Mouse (Mus musculus) lung, embryonic 14.5 days (tissue): Measurements from ENCODE around the gene Kdm6b. TPM values are rescaled to one million over a fixed set of nuclear protein-coding genes. Genes with fewer than 3 reads are reported as not detected.

Experiments
- ATAC-seq: fragments of 200-750 bp; cut with Nextera tagmentation; 2 replicates; pipeline ENCODE4 v1.8.0; 2017; ENCODE audit warnings: mild to moderate bottlenecking, moderate TSS enrichment, moderate library complexity; ENCODE audit not compliant: insufficient read depth
- DNase-seq: peaks from one replicate; pipeline ENCODE4 v3.0.0-alpha.2; 2015
- H3K27ac ChIP-seq: fragments of 300-500 bp; sonication (generic); 2 replicates; pipeline ENCODE4 v1.5.1; 2014; ENCODE audit warnings: low read depth, mild to moderate bottlenecking, moderate library complexity
- H3K27me3 ChIP-seq: fragments of 300-500 bp; sonication (generic); 2 replicates; pipeline ENCODE4 v1.6.1; 2014; ENCODE audit warnings: low read length, control low read depth; ENCODE audit not compliant: insufficient read depth
- H3K36me3 ChIP-seq: fragments of 300-500 bp; sonication (generic); 2 replicates; pipeline ENCODE4 v1.6.1; 2014; ENCODE audit warnings: control low read depth; ENCODE audit not compliant: insufficient read depth
- H3K4me1 ChIP-seq: fragments of 300-500 bp; sonication (generic); 2 replicates; pipeline ENCODE4 v1.6.1; 2014; ENCODE audit warnings: antibody characterized with exemption, control low read depth; ENCODE audit not compliant: insufficient read depth
- H3K4me2 ChIP-seq: fragments of 300-500 bp; sonication (generic); 2 replicates; pipeline ENCODE4 v1.6.1; 2014; ENCODE audit warnings: mild to moderate bottlenecking
- H3K4me3 ChIP-seq: fragments of 300-500 bp; sonication (generic); 2 replicates; pipeline ENCODE4 v1.5.1; 2014; ENCODE audit warnings: low read depth, low read length
- H3K9ac ChIP-seq: fragments of 300-500 bp; sonication (generic); 2 replicates; pipeline ENCODE4 v1.6.1; 2014
- H3K9me3 ChIP-seq: fragments of 300-500 bp; sonication (generic); 2 replicates; pipeline ENCODE4 v1.6.1; 2016; ENCODE audit warnings: low read depth, low read length, control low read depth
- CTCF ChIP-seq: IDR thresholded peaks from 2 replicates; pipeline ENCODE4 v1.5.1; 2016; ENCODE audit warnings: antibody characterized with exemption, low read depth
- WGBS: fragments of 180-500 bp; shearing (Covaris S2); extraction: QIAGEN DNeasy Blood & Tissue Kit; methylation state at CpG from one replicate; pipeline ENCODE4 v1.1.7; 2014; 5-methylcytosine and 5-hydroxymethylcytosine counted together
- polyA plus RNA-seq: library from polyadenylated mRNA; unstranded; fragments of >200 nt; fragmentation: Nextera tagmentation; extraction: Ambion mirVana; gene quantifications from 2 replicates; pipeline ENCODE4 v1.2.1, GENCODE M21; 2014

The Kdm6b gene
- polyA plus RNA-seq, 1 experiment from 2014 or later: 24.4 TPM

GRCm38 (mm10) chr11:69366855-69367615 lies 46.4 kb downstream of the Kdm6b start:
- Histone ChIP-seq H3K4me2 (peak overlapping the region; percentile 97), H3K9ac (peak overlapping the region; percentile 99), H3K27ac (peak overlapping the region; percentile 100), H3K4me1 (peaks cover 34% of the 10 kb centered on the region), H3K9me3 (no peaks in the 10 kb centered on the region), H3K36me3 (peaks cover 21% of the 10 kb centered on the region), H3K4me3 (peak overlapping the region; percentile 95), H3K27me3 (no peaks in the 10 kb centered on the region)
- WGBS: under 1% methylated on average over 22 of the region's 22 CpGs
- ATAC-seq: no peak
- TF ChIP-seq CTCF: no peak
- DNase-seq: peak; percentile 50

GRCm38 (mm10) chr11:69366157-69366854 lies 47.2 kb downstream of the Kdm6b start:
- Histone ChIP-seq H3K4me2 (peak overlapping the region; percentile 97), H3K4me3 (peak overlapping the region; percentile 95), H3K9me3 (no peaks in the 10 kb centered on the region), H3K36me3 (peaks cover 29% of the 10 kb centered on the region), H3K4me1 (peaks cover 27% of the 10 kb centered on the region), H3K9ac (peak overlapping the region; percentile 60), H3K27ac (peak overlapping the region; percentile 100), H3K27me3 (no peaks in the 10 kb centered on the region)
- DNase-seq (peak; percentile 99), ATAC-seq (peak; percentile 60)
- peak; percentile 35 for TF ChIP-seq CTCF
- 1% methylated on average over 26 of the region's 26 CpGs for WGBS

GRCm38 (mm10) chr11:69365722-69366121 lies 47.8 kb downstream of the Kdm6b start:
- H3K9me3 ChIP-seq: no peaks in the 10 kb centered on the region
- H3K4me3 ChIP-seq: peak overlapping the region; percentile 95
- peak overlapping the region; percentile 100 for H3K27ac ChIP-seq
- peak overlapping the region; percentile 97 for H3K4me2 ChIP-seq
- no peaks in the 10 kb centered on the region for H3K27me3 ChIP-seq
- DNase-seq (peak; percentile 63), ATAC-seq (peak; percentile 11; the same call in 1 of the 2 replicates)
- peaks cover 27% of the 10 kb centered on the region for H3K4me1 ChIP-seq
- WGBS: 15% methylated on average over 6 of the region's 6 CpGs
- TF ChIP-seq CTCF: no peak
- peaks cover 34% of the 10 kb centered on the region for H3K36me3 ChIP-seq
- H3K9ac ChIP-seq: peak overlapping the region; percentile 60

GRCm38 (mm10) chr11:69364910-69365309 lies 48.6 kb downstream of the Kdm6b start:
- H3K9ac ChIP-seq: no peak overlapping the region
- DNase-seq (peak; percentile 96), ATAC-seq (peak; percentile 76)
- H3K27me3 ChIP-seq: no peaks in the 10 kb centered on the region
- H3K4me1 ChIP-seq: peaks cover 27% of the 10 kb centered on the region
- peaks cover 43% of the 10 kb centered on the region for H3K36me3 ChIP-seq
- H3K27ac ChIP-seq: peak overlapping the region; percentile 100
- H3K4me3 ChIP-seq: peak overlapping the region; percentile 95
- H3K4me2 ChIP-seq: peak overlapping the region; percentile 97
- TF ChIP-seq CTCF: no peak
- no peaks in the 10 kb centered on the region for H3K9me3 ChIP-seq
- 2% methylated on average over 6 of the region's 6 CpGs for WGBS

- H3K27me3 ChIP-seq: no peaks in the 10 kb centered on the region
- ATAC-seq: no peak
- WGBS: 26% methylated on average over 8 of the region's 8 CpGs
- H3K4me1 ChIP-seq: peaks cover 27% of the 10 kb centered on the region
- peak overlapping the region; percentile 32; the same call in 1 of the 2 replicates for H3K9ac ChIP-seq
- H3K9me3 ChIP-seq: no peaks in the 10 kb centered on the region
- H3K4me3 ChIP-seq: peak overlapping the region; percentile 95
- no peak for TF ChIP-seq CTCF
- peaks cover 48% of the 10 kb centered on the region for H3K36me3 ChIP-seq
- peak overlapping the region; percentile 100 for H3K27ac ChIP-seq
- peak overlapping the region; percentile 97 for H3K4me2 ChIP-seq
- DNase-seq: no peak
Observed at GRCm38 (mm10) chr11:69364376-69364775, 49.1 kb downstream of the Kdm6b start.

- no peak overlapping the region for H3K9ac ChIP-seq
- DNase-seq: peak; percentile 41
- H3K4me2 ChIP-seq: no peak overlapping the region
- H3K9me3 ChIP-seq: no peaks in the 10 kb centered on the region
- no peak for ATAC-seq
- H3K4me3 ChIP-seq: no peak overlapping the region
- 53% methylated on average over 2 of the region's 2 CpGs for WGBS
- no peak overlapping the region for H3K27ac ChIP-seq
- no peaks in the 10 kb centered on the region for H3K27me3 ChIP-seq
- H3K4me1 ChIP-seq: peaks cover 24% of the 10 kb centered on the region
- peaks cover 66% of the 10 kb centered on the region for H3K36me3 ChIP-seq
- TF ChIP-seq CTCF: peak; percentile 45
Observed at GRCm38 (mm10) chr11:69362479-69362878, 51.0 kb downstream of the Kdm6b start.

GRCm38 (mm10) chr11:69362021-69362420 lies 51.5 kb downstream of the Kdm6b start:
- Histone ChIP-seq H3K9me3 (no peaks in the 10 kb centered on the region), H3K9ac (no peak overlapping the region), H3K4me2 (no peak overlapping the region), H3K27ac (no peak overlapping the region), H3K27me3 (no peaks in the 10 kb centered on the region), H3K4me1 (peaks cover 23% of the 10 kb centered on the region), H3K36me3 (peaks cover 71% of the 10 kb centered on the region), H3K4me3 (no peak overlapping the region)
- WGBS: 51% methylated on average over 7 of the region's 7 CpGs
- no peak for TF ChIP-seq CTCF
- DNase-seq (no peak), ATAC-seq (no peak)
